Mouse (Mus musculus): ENCODE data around the gene Larp6.

DNA sequence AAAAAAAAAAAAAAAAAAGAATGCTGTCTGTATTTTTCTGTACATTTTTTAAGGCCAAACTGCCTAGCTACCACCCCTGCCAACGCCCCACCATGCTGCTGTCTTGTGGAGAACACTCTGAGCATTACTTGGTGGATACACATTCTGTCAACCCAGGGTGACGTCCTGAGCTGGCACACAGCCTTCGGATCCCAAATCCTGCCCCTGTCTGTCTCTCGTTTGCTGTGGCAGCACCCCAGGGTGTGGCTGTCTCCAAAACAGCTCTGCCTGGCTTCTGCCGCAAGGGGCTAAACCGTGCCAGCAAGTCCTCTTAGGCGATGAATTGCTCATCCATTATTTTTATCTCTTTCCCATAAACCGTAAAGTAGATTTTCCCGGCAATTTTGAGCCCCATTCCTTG is 29.7 kb downstream of the Larp6 start:
- TF ChIP-seq POLR2A (IDR thresholded peaks at IDR 0.05; ENCODE audit: control insufficient read depth, low read depth, low read length) (no peak), CTCF (IDR thresholded peaks at IDR 0.05; ENCODE audit: control insufficient read depth, insufficient read depth, insufficient replicate concordance, low read depth, low read length) (no peak)
